Mouse (Mus musculus) spleen, adult 2 months (tissue): ENCODE measurements around the gene Stk11.
A peak's percentile ranks its signal among the peaks of the same experiment; 100 is the strongest.

Source experiments
- CTCF ChIP-seq: fragments of 200-500 bp; IDR thresholded peaks from 2 replicates; pipeline ENCODE4 v1.5.1; 2011; ENCODE audit warnings: mild to moderate bottlenecking, inconsistent platforms; ENCODE audit not compliant: insufficient read depth, insufficient read length, insufficient replicate concordance; ENCODE audit errors: extremely low read depth
- POLR2A ChIP-seq: fragments of 200-500 bp; IDR thresholded peaks from 2 replicates; pipeline ENCODE4 v1.6.1; 2011; ENCODE audit warnings: low read depth, low read length, inconsistent platforms

DNA sequence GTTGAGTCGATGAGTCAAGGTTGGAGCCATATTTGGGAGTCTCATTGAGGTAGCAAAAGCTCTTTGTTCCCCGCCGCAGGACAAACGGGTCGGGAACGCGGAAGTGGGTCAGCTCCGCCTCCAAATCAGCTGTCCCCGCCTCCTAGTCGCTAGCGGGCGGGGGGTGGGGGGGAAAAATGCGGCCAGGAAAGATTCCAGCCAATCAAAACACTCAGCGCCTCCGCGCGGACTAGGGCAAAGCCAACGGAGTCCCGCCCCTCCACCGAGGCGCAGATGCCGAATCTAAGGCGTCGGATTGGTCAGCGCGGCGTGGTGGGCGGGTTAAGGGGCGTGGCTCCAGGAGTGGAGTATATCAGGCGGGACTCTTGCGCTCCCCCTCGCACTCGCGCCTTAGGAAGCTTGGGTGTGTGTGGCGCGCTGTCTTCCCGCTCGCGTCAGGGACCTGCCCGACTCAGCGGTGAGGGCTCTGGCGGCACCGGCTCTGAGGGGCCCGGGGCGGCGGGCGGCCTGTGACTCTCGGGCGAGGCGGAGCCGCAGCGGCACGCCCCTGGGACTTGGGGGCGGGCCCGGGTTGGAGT, 51.9 kb downstream of the Stk11 start:
- TF ChIP-seq POLR2A (peak; percentile 98), CTCF (no peak)
